Mouse (Mus musculus): ENCODE results near the gene Hpca. TPM values are rescaled to one million over a fixed set of nuclear protein-coding genes. Genes with fewer than 3 reads are reported as not detected.

Gene Hpca
- polyA plus RNA-seq, 2 experiments: 0.94 to 2.1 TPM

GRCm38 (mm10) chr4:129102133-129102829 lies 19.6 kb downstream of the Hpca start:
- Histone ChIP-seq H3K36me3 (ENCODE audit: control insufficient read depth, insufficient read depth, low read length) (no peaks in the 10 kb centered on the region), H3K27ac (replicated peaks; ENCODE audit: low read depth, low read length) (no peak overlapping the region), H3K4me2 (replicated peaks; ENCODE audit: low read depth, low read length, severe bottlenecking) (no peak overlapping the region), H3K9me3 (ENCODE audit: control insufficient read depth, low read length) (no peaks in the 10 kb centered on the region), H3K4me3 (replicated peaks; ENCODE audit: low read length) (no peak overlapping the region), H3K4me1 (ENCODE audit: control insufficient read depth, insufficient read depth, low read length) (peaks cover 4% of the 10 kb centered on the region; the same call in 1 of the 2 replicates), H3K9ac (ENCODE audit: low read depth, low read length, severe bottlenecking) (no peak overlapping the region), H3K27me3 (ENCODE audit: control insufficient read depth, insufficient read depth, low read length) (peaks cover 22% of the 10 kb centered on the region)
- WGBS: 83% methylated on average over 14 of the region's 14 CpGs
- no peak for ATAC-seq (ENCODE audit: low FRiP score, low read depth)
- DNase-seq (ENCODE audit: low spot score): no peak
- TF ChIP-seq POLR2A (IDR thresholded peaks at IDR 0.05; ENCODE audit: borderline replicate concordance, extremely low read depth, insufficient read depth, insufficient read length): no peak

- H3K9me3 ChIP-seq (ENCODE audit: control insufficient read depth, low read length): no peaks in the 10 kb centered on the region
- H3K9ac ChIP-seq (ENCODE audit: low read depth, low read length, severe bottlenecking): no peak overlapping the region
- DNase-seq (ENCODE audit: low spot score) (no peak), ATAC-seq (ENCODE audit: low FRiP score, low read depth) (no peak)
- H3K36me3 ChIP-seq (ENCODE audit: control insufficient read depth, insufficient read depth, low read length): no peaks in the 10 kb centered on the region
- no peak overlapping the region for H3K4me3 ChIP-seq (replicated peaks; ENCODE audit: low read length)
- WGBS: 78% methylated on average over 7 of the region's 7 CpGs
- TF ChIP-seq POLR2A (IDR thresholded peaks at IDR 0.05; ENCODE audit: borderline replicate concordance, extremely low read depth, insufficient read depth, insufficient read length): no peak
- no peak overlapping the region for H3K27ac ChIP-seq (replicated peaks; ENCODE audit: low read depth, low read length)
- no peak overlapping the region for H3K4me2 ChIP-seq (replicated peaks; ENCODE audit: low read depth, low read length, severe bottlenecking)
- H3K4me1 ChIP-seq (ENCODE audit: control insufficient read depth, insufficient read depth, low read length): no peaks in the 10 kb centered on the region
- no peaks in the 10 kb centered on the region for H3K27me3 ChIP-seq (ENCODE audit: control insufficient read depth, insufficient read depth, low read length)
These were observed 24.8 kb downstream of the Hpca start for GRCm38 (mm10) chr4:129097006-129097405.

GRCm38 (mm10) chr4:129095276-129095675 lies 26.6 kb downstream of the Hpca start:
- H3K9ac ChIP-seq (ENCODE audit: low read depth, low read length, severe bottlenecking): no peak overlapping the region
- ATAC-seq (ENCODE audit: low FRiP score, low read depth): no peak
- H3K36me3 ChIP-seq (ENCODE audit: control insufficient read depth, insufficient read depth, low read length): no peaks in the 10 kb centered on the region
- no peaks in the 10 kb centered on the region for H3K9me3 ChIP-seq (ENCODE audit: control insufficient read depth, low read length)
- DNase-seq (ENCODE audit: low spot score): no peak
- no peak overlapping the region for H3K4me2 ChIP-seq (replicated peaks; ENCODE audit: low read depth, low read length, severe bottlenecking)
- no peaks in the 10 kb centered on the region for H3K27me3 ChIP-seq (ENCODE audit: control insufficient read depth, insufficient read depth, low read length)
- no peak for TF ChIP-seq POLR2A (IDR thresholded peaks at IDR 0.05; ENCODE audit: borderline replicate concordance, extremely low read depth, insufficient read depth, insufficient read length)
- H3K27ac ChIP-seq (replicated peaks; ENCODE audit: low read depth, low read length): no peak overlapping the region
- WGBS: 26% methylated on average over 15 of the region's 15 CpGs
- no peak overlapping the region for H3K4me3 ChIP-seq (replicated peaks; ENCODE audit: low read length)
- no peaks in the 10 kb centered on the region for H3K4me1 ChIP-seq (ENCODE audit: control insufficient read depth, insufficient read depth, low read length)

- Histone ChIP-seq H3K9ac (ENCODE audit: low read depth, low read length, severe bottlenecking) (no peak overlapping the region), H3K4me2 (replicated peaks; ENCODE audit: low read depth, low read length, severe bottlenecking) (no peak overlapping the region), H3K27ac (replicated peaks; ENCODE audit: low read depth, low read length) (no peak overlapping the region), H3K4me3 (replicated peaks; ENCODE audit: low read length) (no peak overlapping the region), H3K4me1 (ENCODE audit: control insufficient read depth, insufficient read depth, low read length) (no peaks in the 10 kb centered on the region), H3K36me3 (ENCODE audit: control insufficient read depth, insufficient read depth, low read length) (peaks cover 14% of the 10 kb centered on the region), H3K27me3 (ENCODE audit: control insufficient read depth, insufficient read depth, low read length) (no peaks in the 10 kb centered on the region), H3K9me3 (ENCODE audit: control insufficient read depth, low read length) (no peaks in the 10 kb centered on the region)
- no peak for TF ChIP-seq POLR2A (IDR thresholded peaks at IDR 0.05; ENCODE audit: borderline replicate concordance, extremely low read depth, insufficient read depth, insufficient read length)
- ATAC-seq (ENCODE audit: low FRiP score, low read depth): no peak
- DNase-seq (ENCODE audit: low spot score): no peak
- WGBS: 42% methylated on average over 5 of the region's 5 CpGs
These were observed 34.0 kb downstream of the Hpca start for GRCm38 (mm10) chr4:129087850-129088249.

GRCm38 (mm10) chr4:129086078-129086477 lies 35.8 kb downstream of the Hpca start:
- Histone ChIP-seq H3K36me3 (ENCODE audit: control insufficient read depth, insufficient read depth, low read length) (peaks cover 21% of the 10 kb centered on the region), H3K9me3 (ENCODE audit: control insufficient read depth, low read length) (no peaks in the 10 kb centered on the region), H3K4me2 (replicated peaks; ENCODE audit: low read depth, low read length, severe bottlenecking) (no peak overlapping the region), H3K27me3 (ENCODE audit: control insufficient read depth, insufficient read depth, low read length) (no peaks in the 10 kb centered on the region), H3K4me3 (replicated peaks; ENCODE audit: low read length) (no peak overlapping the region), H3K27ac (replicated peaks; ENCODE audit: low read depth, low read length) (no peak overlapping the region), H3K9ac (ENCODE audit: low read depth, low read length, severe bottlenecking) (no peak overlapping the region), H3K4me1 (ENCODE audit: control insufficient read depth, insufficient read depth, low read length) (no peaks in the 10 kb centered on the region)
- no peak for TF ChIP-seq POLR2A (IDR thresholded peaks at IDR 0.05; ENCODE audit: borderline replicate concordance, extremely low read depth, insufficient read depth, insufficient read length)
- DNase-seq (ENCODE audit: low spot score): peak; percentile 77
- no peak for ATAC-seq (ENCODE audit: low FRiP score, low read depth)
- 30% methylated on average over 8 of the region's 8 CpGs for WGBS
